Mouse (Mus musculus) liver, embryonic 15.5 days (tissue): ENCODE measurements around the gene Trmt13. TPM values are rescaled to one million over a fixed set of nuclear protein-coding genes. Genes with fewer than 3 reads are reported as not detected.
"Not testable (repeated sequence)": the region's sequence is repeated elsewhere in the genome, so short reads cannot be mapped to it uniquely, and the experiment has no call there.

ENCODE experiments used
- ATAC-seq: fragments of 200-750 bp; cut with Nextera tagmentation; 2 replicates; pipeline ENCODE4 v1.8.0; 2017; ENCODE audit warnings: moderate number of reproducible peaks, mild to moderate bottlenecking, moderate library complexity; ENCODE audit not compliant: insufficient read depth
- H3K27ac ChIP-seq: fragments of 300-500 bp; sonication (generic); replicated peaks from 2 replicates; pipeline ENCODE4 v1.5.1; 2015; ENCODE audit warnings: mild to moderate bottlenecking, inconsistent platforms
- H3K27me3 ChIP-seq: fragments of 300-500 bp; sonication (generic); 2 replicates; pipeline ENCODE4 v1.6.1; 2015; ENCODE audit warnings: mild to moderate bottlenecking, inconsistent platforms
- H3K36me3 ChIP-seq: fragments of 300-500 bp; sonication (generic); replicated peaks from 2 replicates; pipeline ENCODE4 v1.6.1; 2015; ENCODE audit warnings: moderate library complexity, mild to moderate bottlenecking, inconsistent platforms
- H3K4me1 ChIP-seq: fragments of 300-500 bp; sonication (generic); replicated peaks from 2 replicates; pipeline ENCODE4 v1.6.1; 2015; ENCODE audit warnings: inconsistent platforms
- H3K4me2 ChIP-seq: fragments of 300-500 bp; sonication (generic); 2 replicates; pipeline ENCODE4 v1.6.1; 2015; ENCODE audit warnings: moderate library complexity, mild to moderate bottlenecking, inconsistent platforms
- H3K4me3 ChIP-seq: fragments of 300-500 bp; sonication (generic); replicated peaks from 2 replicates; pipeline ENCODE4 v1.5.1; 2015; ENCODE audit warnings: mild to moderate bottlenecking, inconsistent platforms
- H3K9ac ChIP-seq: fragments of 300-500 bp; sonication (generic); 2 replicates; pipeline ENCODE4 v1.6.1; 2015; ENCODE audit warnings: moderate library complexity, mild to moderate bottlenecking, inconsistent platforms
- H3K9me3 ChIP-seq: fragments of 300-500 bp; sonication (generic); replicated peaks from 2 replicates; pipeline ENCODE4 v1.6.1; 2016; ENCODE audit warnings: inconsistent platforms
- whole genome bisulfite sequencing: fragments of 180-500 bp; shearing (Covaris S2); methylation state at CpG from one replicate; pipeline ENCODE4 v1.1.7; 2015; ENCODE audit warnings: mixed read lengths; ENCODE audit not compliant: insufficient replicate concordance; 5-methylcytosine and 5-hydroxymethylcytosine counted together
- polyA plus RNA-seq: library from polyadenylated mRNA; unstranded; fragments of >200 nt; fragmentation: Nextera tagmentation; extraction: Ambion mirVana; gene quantifications from 2 replicates; pipeline ENCODE4 v1.2.1, GENCODE M21; 2015

Trmt13 gene
- polyA plus RNA-seq: 7.3 and 8.2 TPM in 2 replicates

- Histone ChIP-seq H3K36me3 (peaks cover 74% of the 10 kb centered on the region), H3K9me3 (no peaks in the 10 kb centered on the region), H3K9ac (no peak within 1 kb of the TSS), H3K4me2 (peak within 1 kb of the TSS; percentile 8; the same call in 1 of the 2 replicates), H3K4me1 (peaks cover 23% of the 10 kb centered on the region; the same call in 1 of the 2 replicates), H3K27me3 (no peaks in the 10 kb centered on the region), H3K4me3 (no peak within 1 kb of the TSS), H3K27ac (0 out of 2 replicates have a peak within 1 kb of the TSS, but pooled peaks have one; percentile 10)
- 77% methylated on average over 10 of the region's 10 CpGs for WGBS
- ATAC-seq: peak; percentile 66
These were observed at the start of gene Trmt13 for GRCm38 (mm10) chr3:116614295-116614892. TSS of gene Trmt13 (minus strand) at chr3:116614587.

GRCm38 (mm10) chr3:116662463-116662863 lies 48.1 kb upstream of the Trmt13 start, which contains the start of gene Mfsd14a:
TSS of gene Mfsd14a (minus strand) at chr3:116662677.
- peak within 1 kb of the TSS; percentile 84 for H3K4me2 ChIP-seq
- peak within 1 kb of the TSS; percentile 93 for H3K27ac ChIP-seq
- ATAC-seq: peak; percentile 96
- H3K9ac ChIP-seq: peak within 1 kb of the TSS; percentile 92
- no peaks in the 10 kb centered on the region for H3K36me3 ChIP-seq
- no peaks in the 10 kb centered on the region for H3K27me3 ChIP-seq
- H3K4me1 ChIP-seq: peaks cover 42% of the 10 kb centered on the region
- peak within 1 kb of the TSS; percentile 100 for H3K4me3 ChIP-seq
- under 1% methylated on average over 39 of the region's 39 CpGs for WGBS
- no peaks in the 10 kb centered on the region for H3K9me3 ChIP-seq

GRCm38 (mm10) chr3:116661870-116662414 lies 47.6 kb upstream of the Trmt13 start:
- Histone ChIP-seq H3K4me2 (peak overlapping the region; percentile 84), H3K9me3 (no peaks in the 10 kb centered on the region), H3K9ac (peak overlapping the region; percentile 92), H3K4me3 (peak overlapping the region; percentile 100), H3K27ac (peak overlapping the region; percentile 93), H3K27me3 (no peaks in the 10 kb centered on the region), H3K36me3 (no peaks in the 10 kb centered on the region), H3K4me1 (peaks cover 47% of the 10 kb centered on the region)
- peak; percentile 80 for ATAC-seq
- under 1% methylated on average over 66 of the region's 68 CpGs for WGBS

- H3K9me3 ChIP-seq: no peaks in the 10 kb centered on the region
- H3K4me3 ChIP-seq: peak overlapping the region; percentile 100
- peak overlapping the region; percentile 92 for H3K9ac ChIP-seq
- H3K27ac ChIP-seq: peak overlapping the region; percentile 93
- H3K36me3 ChIP-seq: no peaks in the 10 kb centered on the region
- 5% methylated on average over 16 of the region's 16 CpGs for WGBS
- no peaks in the 10 kb centered on the region for H3K27me3 ChIP-seq
- H3K4me2 ChIP-seq: peak overlapping the region; percentile 84
- H3K4me1 ChIP-seq: peaks cover 52% of the 10 kb centered on the region
- no peak for ATAC-seq
These were observed 47.0 kb upstream of the Trmt13 start for GRCm38 (mm10) chr3:116661288-116661869.

- Histone ChIP-seq H3K4me2 (peak overlapping the region; percentile 84), H3K27ac (no peak overlapping the region), H3K9me3 (no peaks in the 10 kb centered on the region), H3K9ac (no peak overlapping the region), H3K4me3 (peak overlapping the region; percentile 100), H3K36me3 (no peaks in the 10 kb centered on the region), H3K4me1 (peaks cover 56% of the 10 kb centered on the region), H3K27me3 (no peaks in the 10 kb centered on the region)
- ATAC-seq: no peak
- 65% methylated on average over 13 of the region's 13 CpGs for WGBS
These were observed 45.6 kb upstream of the Trmt13 start for GRCm38 (mm10) chr3:116659856-116660430.

GRCm38 (mm10) chr3:116658928-116659565 lies 44.7 kb upstream of the Trmt13 start:
- 65% methylated on average over 15 of the region's 15 CpGs for WGBS
- Histone ChIP-seq H3K4me2 (no peak overlapping the region), H3K4me3 (no peak overlapping the region), H3K9me3 (no peaks in the 10 kb centered on the region), H3K36me3 (no peaks in the 10 kb centered on the region), H3K9ac (no peak overlapping the region), H3K4me1 (peaks cover 57% of the 10 kb centered on the region), H3K27ac (0 out of 2 replicates have a peak overlapping the region, but pooled peaks have one; percentile 33), H3K27me3 (no peaks in the 10 kb centered on the region)
- ATAC-seq: no peak

- no peak overlapping the region for H3K9ac ChIP-seq
- no peak overlapping the region for H3K4me2 ChIP-seq
- H3K27ac ChIP-seq: no peak overlapping the region
- 67% methylated on average over 7 of the region's 7 CpGs for WGBS
- ATAC-seq: no peak
- H3K27me3 ChIP-seq: no peaks in the 10 kb centered on the region
- no peaks in the 10 kb centered on the region for H3K9me3 ChIP-seq
- no peak overlapping the region for H3K4me3 ChIP-seq
- no peaks in the 10 kb centered on the region for H3K36me3 ChIP-seq
- H3K4me1 ChIP-seq: peaks cover 65% of the 10 kb centered on the region
These were observed 42.0 kb upstream of the Trmt13 start for GRCm38 (mm10) chr3:116656184-116656965.

GRCm38 (mm10) chr3:116654051-116654450 lies 39.7 kb upstream of the Trmt13 start:
- not testable (repeated sequence) for H3K27me3 ChIP-seq, H3K4me2 ChIP-seq, H3K9me3 ChIP-seq, H3K27ac ChIP-seq, ATAC-seq, H3K4me3 ChIP-seq, H3K9ac ChIP-seq
- WGBS: 73% methylated on average over 11 of the region's 11 CpGs
- peaks cover 58% of the 10 kb centered on the region for H3K4me1 ChIP-seq
- peaks cover 13% of the 10 kb centered on the region for H3K36me3 ChIP-seq

- H3K4me3 ChIP-seq: no peak overlapping the region
- H3K4me2 ChIP-seq: no peak overlapping the region
- no peak overlapping the region for H3K9ac ChIP-seq
- H3K27ac ChIP-seq: no peak overlapping the region
- no peaks in the 10 kb centered on the region for H3K9me3 ChIP-seq
- H3K36me3 ChIP-seq: peaks cover 19% of the 10 kb centered on the region
- WGBS: 45% methylated on average over 5 of the region's 5 CpGs
- H3K27me3 ChIP-seq: no peaks in the 10 kb centered on the region
- H3K4me1 ChIP-seq: peaks cover 54% of the 10 kb centered on the region
- 0 out of 2 replicates have a peak, but pooled peaks have one; percentile 28 for ATAC-seq
These were observed 39.0 kb upstream of the Trmt13 start for GRCm38 (mm10) chr3:116653278-116653945.

- Histone ChIP-seq H3K4me3 (no peak overlapping the region), H3K36me3 (peaks cover 26% of the 10 kb centered on the region), H3K27ac (no peak overlapping the region), H3K9ac (no peak overlapping the region), H3K4me2 (no peak overlapping the region), H3K4me1 (peaks cover 44% of the 10 kb centered on the region), H3K27me3 (no peaks in the 10 kb centered on the region), H3K9me3 (no peaks in the 10 kb centered on the region)
- no peak; the same call in 1 of the 2 replicates for ATAC-seq
- WGBS: 67% methylated on average over 3 of the region's 3 CpGs
These were observed 37.7 kb upstream of the Trmt13 start for GRCm38 (mm10) chr3:116652033-116652446.
